Mouse (Mus musculus) cerebellum, adult 9-10 months (tissue): Measurements from ENCODE around the gene Ecel1.

Experiments
- DNase-seq: peaks from one replicate; pipeline ENCODE4 v3.0.0; 2022

The Ecel1 gene

DNA sequence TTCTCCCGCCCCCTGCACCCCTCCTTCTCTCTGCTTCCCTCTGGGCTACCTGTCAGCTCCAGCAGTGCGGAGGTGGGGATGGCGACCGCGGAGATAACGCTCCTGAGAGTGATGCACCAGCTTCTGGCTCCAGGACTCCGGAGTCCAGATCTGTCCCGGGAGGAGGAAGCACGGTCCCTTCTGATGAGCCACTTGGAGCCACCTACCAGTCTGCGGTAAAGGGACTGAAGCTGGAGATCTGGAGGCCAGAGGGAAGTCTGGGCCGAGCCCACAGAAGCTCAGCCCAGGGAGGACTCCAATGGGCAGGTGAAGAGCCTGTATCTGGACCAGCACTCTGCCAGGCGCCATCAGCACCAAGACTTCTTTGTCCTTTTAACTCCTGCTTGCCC, at the start of gene Ecel1:
Gene Ecel1 (minus strand): TSS at position 323 of the 389 bp plus-strand sequence.
- DNase-seq: no peak

DNA sequence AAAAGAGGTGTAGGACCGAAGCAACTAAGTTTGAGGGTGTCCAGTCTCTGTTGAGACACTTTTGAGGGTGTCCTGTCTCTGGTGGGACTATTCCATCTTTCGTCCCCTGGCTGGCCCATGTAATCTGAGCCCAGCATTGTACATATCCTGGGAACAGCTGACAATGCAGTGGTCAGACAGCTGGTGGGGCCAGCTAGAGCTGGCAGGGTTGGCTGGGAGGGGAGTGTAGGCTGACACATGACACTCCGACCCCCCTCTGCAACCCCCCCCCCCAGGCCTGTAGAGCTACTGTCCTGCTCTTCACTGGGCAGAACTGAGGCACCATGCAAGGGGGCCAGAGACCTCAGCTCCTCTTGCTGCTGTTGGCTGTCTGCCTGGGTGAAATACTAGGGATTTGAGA, 49.2 kb upstream of the Ecel1 start:
- DNase-seq: no peak

DNA sequence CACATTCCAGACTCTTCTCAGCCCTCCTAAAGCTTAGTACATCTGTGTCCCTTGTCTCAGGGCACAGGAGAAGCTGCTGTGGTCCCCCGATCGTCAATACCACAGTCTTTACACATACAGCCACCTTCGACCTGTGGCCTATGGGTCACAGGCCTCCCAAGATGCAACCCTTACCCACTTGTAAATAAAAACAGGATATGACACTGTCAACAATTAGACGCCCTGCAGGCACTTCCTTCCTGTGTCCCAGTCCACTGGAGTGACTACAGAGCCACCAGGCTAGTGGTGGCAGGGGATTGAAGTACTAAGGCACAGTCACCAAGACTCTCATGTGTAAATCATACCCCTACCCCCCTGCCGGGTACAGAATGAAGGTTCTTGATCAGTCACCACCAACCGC, 48.7 kb upstream of the Ecel1 start:
- DNase-seq: no peak

DNA sequence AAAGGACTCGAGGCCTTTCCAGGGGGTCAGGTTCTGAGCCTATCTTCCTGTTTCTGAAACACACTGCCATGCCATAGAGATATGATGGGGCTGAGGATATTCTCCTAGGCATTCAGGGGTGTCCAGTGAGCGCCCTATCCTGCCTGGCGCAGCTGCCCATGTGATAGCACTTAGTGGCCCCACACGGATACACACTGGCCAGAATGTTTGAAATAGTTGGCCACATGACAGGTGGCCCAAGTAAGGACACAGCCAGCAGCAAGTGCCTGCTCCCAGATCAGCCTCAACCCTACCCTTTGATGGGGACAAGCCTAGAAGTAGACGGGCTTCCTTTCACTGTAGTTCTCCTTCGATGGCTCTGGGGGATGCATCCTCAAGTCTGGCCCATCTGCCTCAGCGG, 48.1 kb upstream of the Ecel1 start, which contains the start of gene Chrng:
Gene Chrng (plus strand): TSS at position 193 of the 400 bp plus-strand sequence.
- no peak for DNase-seq

DNA sequence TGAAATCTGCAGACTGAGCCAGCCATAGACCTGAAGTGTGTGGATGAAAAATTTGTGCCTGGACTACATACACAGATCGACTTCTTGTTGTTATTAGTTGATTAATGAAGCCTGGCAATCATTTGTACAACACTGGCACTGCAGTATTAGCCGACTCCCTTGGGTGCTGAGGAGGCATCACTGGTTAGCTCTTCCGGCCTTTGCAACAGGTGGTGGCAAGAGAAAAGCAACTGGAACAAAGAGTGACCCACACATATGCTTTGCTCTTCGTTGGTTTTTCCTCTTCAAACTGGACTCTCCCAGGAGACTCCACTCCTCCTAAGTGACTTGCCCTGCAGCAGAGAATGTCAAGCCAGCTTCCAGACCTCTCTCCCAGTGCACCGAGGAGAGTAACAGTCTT, 47.5 kb upstream of the Ecel1 start:
- DNase-seq: no peak

DNA sequence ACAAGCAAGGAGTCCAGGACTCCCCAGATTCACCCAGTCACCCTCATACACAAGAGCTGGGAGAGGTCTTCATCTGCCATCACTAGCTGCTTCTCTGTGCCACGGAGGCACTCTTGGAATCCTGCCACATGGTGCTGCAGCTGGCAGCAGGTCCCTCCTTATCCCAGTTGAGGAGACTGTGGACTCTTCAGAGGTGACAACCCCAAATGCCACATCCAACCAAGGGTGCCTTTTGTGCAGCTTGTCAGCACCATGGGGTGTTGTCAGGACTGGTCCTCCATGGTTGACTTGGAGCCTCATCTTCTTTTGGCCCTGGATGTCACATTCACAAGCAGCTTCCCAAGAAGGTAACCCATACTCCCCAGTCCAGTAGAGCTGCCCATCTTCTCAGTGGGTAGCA, 45.5 kb upstream of the Ecel1 start:
- no peak for DNase-seq

DNA sequence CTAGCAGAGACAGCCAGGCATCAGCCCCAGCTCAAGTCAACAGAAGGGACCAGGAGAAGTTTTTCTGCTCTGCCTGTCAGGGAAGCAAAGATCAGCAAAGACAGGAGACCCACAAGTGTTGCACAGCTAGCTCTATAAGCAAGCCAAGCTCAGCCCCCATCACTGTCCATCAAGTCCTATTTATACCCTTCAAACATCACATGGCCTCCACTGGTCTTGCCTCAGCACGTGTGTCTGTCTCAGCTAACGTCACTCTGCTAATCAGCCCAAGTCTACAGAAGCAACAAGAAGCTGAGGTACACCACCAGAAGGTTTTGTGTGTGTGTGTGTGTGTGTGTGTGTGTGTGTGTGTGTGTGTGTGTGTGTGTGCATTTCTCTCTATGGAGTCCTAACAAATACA, 44.5 kb upstream of the Ecel1 start:
- no peak for DNase-seq

DNA sequence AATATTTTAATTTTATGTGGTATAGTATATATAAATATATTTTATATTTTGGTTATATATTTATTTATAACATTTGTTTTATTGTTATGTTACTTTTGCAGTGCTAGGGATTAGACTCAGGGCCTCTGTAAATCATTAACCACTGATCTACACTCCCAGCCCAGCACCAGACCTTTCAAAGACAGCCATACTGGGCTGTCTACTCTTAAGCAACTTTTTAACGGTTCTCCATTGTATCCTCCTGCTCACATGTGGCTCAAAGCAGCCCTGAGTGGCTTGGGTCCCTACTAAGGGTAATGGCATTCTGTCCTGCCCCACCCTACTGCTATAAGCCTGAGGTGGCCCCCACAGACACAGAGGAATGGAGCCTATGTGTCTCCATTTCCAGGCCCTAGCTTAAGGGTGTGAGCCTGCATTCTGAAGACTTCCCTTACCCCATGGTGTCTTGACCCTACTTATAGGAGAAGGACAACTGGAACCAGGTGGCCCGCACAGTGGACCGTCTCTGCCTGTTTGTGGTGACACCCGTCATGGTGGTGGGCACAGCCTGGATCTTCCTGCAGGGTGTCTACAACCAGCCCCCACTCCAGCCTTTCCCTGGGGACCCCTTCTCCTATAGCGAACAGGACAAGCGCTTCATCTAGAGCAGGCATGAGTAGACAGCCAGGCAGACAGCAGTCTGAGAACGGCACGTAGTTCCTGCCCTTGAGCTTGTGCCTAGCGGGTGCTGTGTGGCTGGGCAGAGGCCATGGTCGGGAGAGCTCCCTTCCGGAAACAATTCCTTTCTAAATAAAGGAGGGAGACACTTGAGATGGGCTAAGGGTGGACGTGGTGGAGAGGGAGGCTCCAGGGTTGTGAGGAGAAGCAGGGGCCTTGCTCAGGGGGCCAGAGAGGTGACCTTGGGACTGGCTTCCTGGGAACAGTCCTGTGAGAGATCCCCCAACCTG, 42.1 kb upstream of the Ecel1 start:
- no peak for DNase-seq

DNA sequence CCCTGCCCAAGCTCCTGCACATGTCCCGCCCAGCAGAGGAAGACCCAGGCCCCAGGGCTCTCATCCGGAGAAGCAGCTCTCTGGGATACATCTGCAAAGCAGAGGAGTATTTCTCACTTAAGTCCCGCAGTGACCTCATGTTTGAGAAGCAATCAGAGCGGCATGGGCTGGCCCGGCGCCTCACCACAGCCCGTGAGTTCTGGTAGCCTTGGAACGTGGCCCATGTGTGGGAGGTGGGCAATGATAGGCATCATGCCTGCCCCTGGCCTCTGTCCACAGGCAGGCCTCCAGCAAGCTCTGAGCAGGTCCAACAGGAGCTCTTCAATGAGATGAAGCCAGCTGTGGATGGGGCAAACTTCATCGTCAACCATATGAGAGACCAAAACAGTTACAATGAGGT, 41.0 kb upstream of the Ecel1 start:
- no peak for DNase-seq

DNA sequence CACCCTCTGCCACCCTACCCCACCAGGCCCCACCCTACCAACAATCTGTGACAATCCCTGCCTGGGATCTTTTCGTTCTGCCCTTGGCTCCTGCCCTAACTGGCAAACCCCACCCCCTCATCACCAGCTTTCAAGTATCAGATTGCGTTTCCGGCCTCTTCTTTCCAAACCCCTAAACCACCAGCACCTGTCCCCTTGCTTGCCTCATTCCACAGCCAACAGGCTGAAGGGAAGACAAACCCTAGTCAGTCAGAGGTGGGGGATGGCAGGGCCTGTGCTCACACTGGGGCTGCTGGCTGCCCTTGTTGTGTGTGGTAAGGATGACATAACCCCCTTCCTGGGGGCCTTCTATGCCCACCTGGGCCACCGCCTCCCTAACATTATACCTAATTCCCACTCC, 34.1 kb upstream of the Ecel1 start, which contains the start of gene Chrnd:
Gene Chrnd (plus strand): TSS at position 179 of the 400 bp plus-strand sequence.
- no peak for DNase-seq

DNA sequence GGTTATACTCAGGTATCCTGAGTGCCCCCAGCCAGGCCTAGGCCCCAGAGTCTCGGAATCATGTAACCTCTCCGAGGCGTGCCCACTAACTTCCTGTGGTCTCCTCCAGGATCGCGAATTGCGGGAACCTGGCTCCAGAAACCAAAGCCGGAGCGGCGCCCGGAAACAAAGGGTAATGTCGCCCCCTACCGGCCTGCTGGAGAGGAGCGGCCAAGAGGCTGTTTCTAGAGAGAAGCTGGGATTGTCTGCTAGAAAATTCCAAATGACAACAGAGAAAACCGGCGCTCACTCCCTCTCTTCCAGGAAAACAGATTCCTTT, 30.7 kb upstream of the Ecel1 start:
- DNase-seq: peak; percentile 75

DNA sequence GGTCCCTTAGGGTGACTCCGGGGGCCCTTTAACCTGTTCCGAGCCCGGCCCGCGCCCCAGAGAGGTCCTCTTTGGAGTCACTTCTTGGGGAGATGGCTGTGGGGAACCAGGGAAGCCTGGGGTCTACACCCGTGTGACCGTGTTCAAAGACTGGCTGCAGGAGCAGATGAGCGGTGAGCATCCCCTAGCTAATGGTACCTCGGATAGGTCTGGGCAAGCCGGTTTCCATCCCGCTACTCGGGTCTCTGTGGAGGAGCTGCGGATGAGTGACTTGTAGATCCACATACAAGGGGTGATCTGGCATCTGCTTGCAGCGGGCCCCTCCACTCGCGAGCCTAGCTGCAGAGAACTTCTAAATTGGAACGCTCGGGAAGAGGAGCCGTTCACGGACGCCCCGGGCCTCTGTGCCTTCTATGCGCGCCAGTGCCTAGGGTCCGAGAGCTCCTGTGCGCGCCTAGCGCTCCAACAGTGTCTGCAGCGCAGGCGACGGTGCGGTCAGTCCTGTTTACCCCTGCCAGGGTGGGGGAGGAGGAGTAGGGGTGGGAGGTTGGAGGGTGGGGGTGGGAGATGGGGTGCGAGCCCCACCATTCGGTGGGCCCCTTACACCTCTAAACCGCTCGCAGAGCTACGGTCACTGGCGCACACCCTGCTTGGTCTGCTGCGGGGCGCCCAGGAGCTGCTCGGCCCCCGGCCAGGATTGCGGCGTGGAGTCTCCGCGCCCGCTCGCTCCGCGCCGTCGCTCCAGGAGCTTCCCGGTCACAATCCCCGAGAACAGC, 30.1 kb upstream of the Ecel1 start:
- DNase-seq: no peak

DNA sequence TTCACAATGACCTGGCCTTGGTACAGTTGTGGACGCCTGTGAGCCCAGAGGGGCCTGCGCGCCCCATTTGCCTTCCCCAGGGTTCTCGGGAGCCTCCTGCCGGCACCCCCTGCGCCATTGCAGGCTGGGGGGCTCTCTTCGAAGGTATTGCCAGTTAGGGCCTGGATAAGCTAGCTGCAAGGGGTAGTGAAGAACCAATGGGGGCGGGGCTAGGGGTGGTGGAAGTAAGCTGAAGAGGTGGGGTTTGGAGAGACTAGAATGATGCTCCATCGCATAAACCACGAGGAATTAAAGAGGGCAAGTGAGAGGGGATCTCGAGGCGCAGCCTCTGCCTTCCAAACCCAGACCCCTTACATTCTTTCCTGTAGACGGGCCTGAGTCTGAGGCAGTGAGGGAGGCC, 29.2 kb upstream of the Ecel1 start:
- DNase-seq: no peak

DNA sequence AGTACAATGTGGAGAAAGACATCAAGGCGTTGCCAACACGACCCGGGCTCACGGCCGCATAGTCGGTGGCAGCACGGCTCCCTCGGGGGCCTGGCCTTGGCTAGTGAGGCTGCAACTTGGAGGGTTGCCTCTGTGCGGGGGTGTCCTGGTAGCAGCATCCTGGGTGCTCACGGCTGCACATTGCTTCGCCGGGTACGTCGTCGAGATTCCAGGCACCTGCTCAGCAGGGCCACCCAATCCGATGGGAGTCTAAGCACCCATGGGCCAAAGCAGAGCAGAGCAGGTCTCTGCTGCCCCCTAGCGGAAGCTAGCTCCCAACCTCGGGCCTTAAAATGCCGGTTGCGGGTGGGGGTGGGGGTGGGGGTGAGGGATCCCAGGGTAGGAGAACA, 28.4 kb upstream of the Ecel1 start:
- peak; percentile 44 for DNase-seq

DNA sequence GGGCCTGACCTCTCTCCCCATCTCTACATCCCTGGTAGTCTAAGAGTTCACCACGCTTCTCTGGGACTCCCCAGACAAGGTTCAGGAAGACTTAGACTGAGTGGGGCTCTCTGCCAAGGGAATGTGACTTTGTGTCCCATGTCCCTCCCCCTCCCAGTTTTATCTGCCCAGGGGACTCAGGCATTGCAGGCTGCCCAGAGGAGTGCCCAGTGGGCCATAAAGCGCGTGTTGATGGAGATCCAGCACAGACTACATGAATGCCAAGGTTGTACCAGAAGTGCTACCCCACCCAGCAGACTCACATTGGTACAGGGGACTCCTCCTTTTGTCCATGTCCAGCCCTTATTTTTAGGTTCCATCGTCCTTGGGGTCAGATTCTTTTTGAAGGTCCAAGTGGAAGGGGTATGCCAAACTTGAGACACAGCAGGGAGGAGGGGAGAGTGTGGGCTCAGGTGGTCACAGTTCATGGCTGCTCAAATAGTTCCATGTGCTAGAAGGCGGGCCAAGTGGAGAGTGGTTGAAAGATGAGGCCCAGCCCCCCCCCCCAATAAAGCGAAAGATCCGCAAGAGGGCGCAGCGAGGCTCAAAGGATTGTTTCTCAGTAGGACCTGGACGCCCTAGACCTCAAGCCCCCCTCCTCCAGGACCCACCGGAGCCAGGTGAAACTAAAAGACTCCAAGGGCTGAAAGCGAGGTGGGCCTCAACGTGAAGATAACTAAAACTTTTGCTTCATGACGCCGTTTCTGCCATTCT, 27.9 kb upstream of the Ecel1 start:
- no peak for DNase-seq

DNA sequence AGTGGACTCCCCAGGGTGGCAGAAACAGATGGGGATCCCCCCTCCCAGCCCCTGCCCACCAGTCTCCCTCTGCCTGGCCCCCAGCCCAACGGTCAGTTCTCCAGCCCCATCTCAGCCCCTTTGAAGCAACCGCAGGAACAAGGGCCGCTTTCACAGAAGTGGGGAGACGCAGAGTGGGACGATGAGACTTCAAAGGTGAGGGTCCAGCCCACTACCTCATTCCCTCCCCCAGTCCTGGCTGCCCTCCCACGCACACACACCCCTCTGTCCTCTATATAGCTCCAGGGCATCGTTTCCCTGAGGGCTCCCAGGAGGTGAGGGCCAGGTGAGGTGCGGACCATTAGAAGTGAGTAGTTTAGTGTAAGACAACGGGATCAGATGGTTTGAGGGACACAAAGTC, 26.7 kb upstream of the Ecel1 start, which contains the start of gene Prss56:
Gene Prss56 (plus strand): TSS at position 301 of the 400 bp plus-strand sequence.
- DNase-seq: no peak

DNA sequence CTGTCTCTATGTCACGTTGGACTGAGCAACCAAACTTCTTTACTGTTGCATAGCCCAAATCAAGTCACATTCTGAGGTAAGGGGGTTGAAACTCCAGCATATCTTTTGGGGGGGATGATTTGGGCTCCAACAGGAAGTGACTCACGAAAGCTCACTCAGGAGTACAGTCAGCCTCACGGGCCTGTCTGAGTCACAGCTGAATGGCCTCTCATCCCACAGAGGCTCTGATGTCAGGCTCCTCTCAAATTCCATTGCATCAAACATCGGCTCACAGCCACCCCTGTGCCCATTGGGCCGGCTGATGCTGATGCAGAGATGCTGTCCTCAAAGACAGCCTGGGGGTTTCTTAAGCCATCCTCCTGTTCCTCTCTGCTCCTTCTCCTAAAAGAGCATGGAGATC, 24.6 kb upstream of the Ecel1 start:
- no peak for DNase-seq

DNA sequence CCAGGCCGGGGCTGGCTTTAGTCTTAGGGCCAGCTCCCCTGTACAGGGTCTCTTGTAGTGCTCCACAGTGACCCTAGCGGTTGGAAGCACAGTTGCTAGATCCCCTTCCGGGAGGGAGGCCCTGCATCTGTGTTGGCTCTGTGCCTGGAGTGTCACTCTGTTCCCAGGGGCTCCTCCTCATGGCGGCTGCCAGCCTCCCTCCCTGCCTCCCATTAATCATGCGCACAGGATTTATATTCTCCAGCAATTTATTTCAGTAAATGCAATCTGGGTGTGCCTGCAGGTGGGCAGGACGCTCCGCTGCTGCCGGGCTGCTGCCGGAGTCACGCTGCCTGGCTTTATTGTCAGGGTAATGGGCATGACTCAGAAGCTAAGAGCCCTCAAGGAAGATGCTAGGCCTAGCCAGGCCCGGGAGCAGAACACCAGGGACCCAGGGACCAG, 19.6 kb upstream of the Ecel1 start:
- no peak for DNase-seq

DNA sequence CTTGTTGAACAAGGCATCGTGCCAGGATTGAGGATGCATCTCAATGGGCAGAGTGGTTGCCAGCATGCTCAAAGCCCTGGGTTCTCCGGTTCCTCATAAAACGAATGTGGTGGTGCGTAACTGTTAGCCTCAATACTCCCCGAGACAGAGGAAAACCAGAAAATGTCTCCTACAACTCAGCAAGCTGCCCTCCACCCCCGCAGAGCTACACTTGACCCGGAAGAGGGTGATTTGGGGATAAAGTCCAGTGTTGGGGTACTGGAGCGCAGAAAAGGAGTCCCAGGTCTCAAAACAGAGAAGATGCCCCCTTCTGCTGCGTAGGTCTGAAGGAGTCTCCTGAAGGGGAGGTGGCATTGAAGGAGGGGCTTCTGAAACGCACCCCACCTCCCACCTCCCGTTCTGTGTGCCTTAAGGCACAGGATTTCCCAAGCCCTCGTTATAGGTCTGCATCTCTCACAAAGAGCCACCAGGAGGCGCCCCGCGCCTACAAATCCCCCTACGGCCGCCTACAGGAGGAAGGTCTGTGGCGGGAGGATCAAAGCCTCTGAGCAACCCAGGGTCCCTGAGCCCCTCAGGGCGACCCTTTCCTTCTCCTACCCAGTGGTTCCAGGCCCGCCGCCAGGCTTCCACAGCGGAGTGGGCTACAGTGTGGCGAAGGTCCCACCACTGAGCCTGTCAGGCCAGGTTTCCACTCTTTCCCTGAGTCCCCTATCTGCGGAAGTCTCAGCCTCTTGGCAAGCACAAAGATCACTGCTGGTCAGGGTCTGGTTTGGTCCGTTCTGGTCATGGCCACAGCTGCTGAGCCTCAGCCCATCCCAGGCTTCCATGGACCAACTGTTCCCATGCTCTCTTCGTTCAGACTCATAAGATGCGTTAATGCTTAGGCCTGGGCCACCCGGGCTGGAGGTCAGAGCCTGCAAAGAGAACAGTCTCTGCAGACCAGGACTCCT, 18.0 kb upstream of the Ecel1 start:
- DNase-seq: peak; percentile 49

DNA sequence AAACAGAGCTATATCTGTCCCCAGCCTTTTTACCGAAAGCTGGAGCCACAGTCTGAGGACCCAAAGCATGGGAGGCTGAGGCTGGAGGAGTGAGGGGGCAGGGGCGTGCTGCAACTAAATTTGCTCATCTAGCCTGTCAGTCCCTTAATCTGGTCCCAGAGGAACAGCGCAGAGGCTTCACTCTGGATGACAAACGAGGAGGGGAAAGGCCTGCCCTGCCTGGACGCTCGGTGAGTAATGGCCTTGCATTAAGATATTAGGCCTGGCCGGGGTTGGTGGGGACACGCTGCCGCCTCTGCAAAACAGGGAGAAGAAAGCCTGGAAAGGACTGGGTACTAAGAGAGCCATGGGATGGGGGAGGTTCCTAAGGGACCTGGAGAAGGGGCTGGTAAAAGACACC, 16.0 kb upstream of the Ecel1 start:
- no peak for DNase-seq

DNA sequence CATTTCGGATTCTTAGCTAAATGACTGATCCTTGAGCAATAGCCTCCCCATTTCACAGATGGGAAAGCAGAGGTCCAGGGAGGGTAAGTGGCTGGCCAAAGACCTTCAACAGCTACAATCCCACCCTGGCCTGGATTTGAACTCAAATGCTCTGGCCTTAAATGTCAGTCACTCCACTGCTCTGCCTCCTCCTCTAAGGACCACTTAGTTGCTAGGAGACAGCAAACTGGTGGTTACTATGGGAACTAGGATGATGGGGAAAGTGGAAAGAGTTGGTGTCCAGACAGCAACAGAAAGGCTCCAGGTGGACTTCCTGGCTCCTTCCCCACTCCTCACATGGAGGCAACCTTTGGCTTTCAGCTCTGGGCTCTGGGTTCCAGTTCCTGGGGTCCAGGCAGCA, 15.0 kb upstream of the Ecel1 start:
- no peak for DNase-seq

DNA sequence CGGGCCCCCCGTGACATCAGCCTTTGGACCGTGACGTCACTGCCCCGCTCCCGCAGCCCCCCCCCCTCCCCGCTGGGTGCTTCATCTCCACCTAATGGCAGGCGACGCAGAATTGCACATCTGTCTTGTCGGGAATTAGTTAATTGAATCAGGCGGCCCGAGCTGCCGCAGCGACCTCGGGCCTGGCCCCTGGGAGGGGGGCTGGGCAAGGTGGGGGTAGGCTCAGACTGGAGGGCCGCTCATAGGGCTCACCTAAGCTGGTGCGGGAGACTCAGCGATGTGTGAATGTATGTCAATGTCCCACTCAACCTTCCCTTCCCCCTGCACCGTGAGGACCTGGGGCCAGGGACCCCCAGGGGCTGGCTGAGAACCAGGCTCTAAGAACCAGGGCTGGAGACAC, 14.1 kb upstream of the Ecel1 start:
- no peak for DNase-seq
